Mouse (Mus musculus) hindlimb bud, embryonic 11.5 days (tissue): Measurements from ENCODE around the gene Tacc2.

ENCODE experiments used
- DNase-seq: peaks from one replicate; pipeline ENCODE4 v3.0.0-alpha.2; 2012; ENCODE audit warnings: low read depth, low spot score; ENCODE audit errors: extremely low spot score

Gene Tacc2

GRCm38 (mm10) chr7:130803251-130803825 is 226.1 kb downstream of the Tacc2 start:
- DNase-seq, result no peak

- DNase-seq, result no peak
These were observed 227.8 kb downstream of the Tacc2 start for GRCm38 (mm10) chr7:130804991-130805390.

- no peak for DNase-seq
These were observed 230.5 kb downstream of the Tacc2 start for GRCm38 (mm10) chr7:130807749-130808148.

GRCm38 (mm10) chr7:130808694-130809093 is 231.5 kb downstream of the Tacc2 start:
- no peak for DNase-seq

- no peak for DNase-seq
These were observed 233.0 kb downstream of the Tacc2 start for GRCm38 (mm10) chr7:130810238-130810637.

GRCm38 (mm10) chr7:130812407-130812806 is 235.2 kb downstream of the Tacc2 start:
- no peak for DNase-seq
